Mouse (Mus musculus) hindbrain, embryonic 13.5 days (tissue): ENCODE measurements at regions not wholly inside any gene's neighbourhood (a gene's known extent, or its start where the extent isn't known, plus 50 kb on each side); places are given as distances from the start of the nearest gene placed in this dataset.

Experiments
- ATAC-seq: fragments of 200-750 bp; cut with Nextera tagmentation; 2 replicates; pipeline ENCODE4 v1.8.0; 2017; ENCODE audit warnings: moderate TSS enrichment; ENCODE audit not compliant: low FRiP score
- H3K27ac ChIP-seq: fragments of 300-500 bp; sonication (generic); 2 replicates; pipeline ENCODE4 v1.5.1; 2015; ENCODE audit warnings: inconsistent platforms, mild to moderate bottlenecking, moderate library complexity
- H3K27me3 ChIP-seq: fragments of 300-500 bp; sonication (generic); 2 replicates; pipeline ENCODE4 v1.6.1; 2015; ENCODE audit warnings: mild to moderate bottlenecking, inconsistent platforms
- H3K36me3 ChIP-seq: fragments of 300-500 bp; sonication (generic); 2 replicates; pipeline ENCODE4 v1.6.1; 2015; ENCODE audit warnings: mild to moderate bottlenecking, inconsistent platforms
- H3K4me1 ChIP-seq: fragments of 300-500 bp; sonication (generic); replicated peaks from 2 replicates; pipeline ENCODE4 v1.6.1; 2015; ENCODE audit warnings: inconsistent platforms
- H3K4me2 ChIP-seq: fragments of 300-500 bp; sonication (generic); 2 replicates; pipeline ENCODE4 v1.6.1; 2015; ENCODE audit warnings: inconsistent platforms, mild to moderate bottlenecking, moderate library complexity
- H3K4me3 ChIP-seq: fragments of 300-500 bp; sonication (generic); 2 replicates; pipeline ENCODE4 v1.5.1; 2015; ENCODE audit warnings: mild to moderate bottlenecking, inconsistent platforms
- H3K9ac ChIP-seq: fragments of 300-500 bp; sonication (generic); 2 replicates; pipeline ENCODE4 v1.6.1; 2015; ENCODE audit warnings: mild to moderate bottlenecking, inconsistent platforms
- H3K9me3 ChIP-seq: fragments of 300-500 bp; sonication (generic); 2 replicates; pipeline ENCODE4 v1.6.1; 2016; ENCODE audit warnings: inconsistent platforms
- WGBS: fragments of 180-500 bp; shearing (Covaris S2); methylation state at CpG from one replicate; pipeline ENCODE4 v1.1.7; 2015; 5-methylcytosine and 5-hydroxymethylcytosine counted together

- no peak for ATAC-seq
- H3K4me2 ChIP-seq, result no peak overlapping the region
- no peaks in the 10 kb centered on the region for H3K4me1 ChIP-seq
- no peaks in the 10 kb centered on the region for H3K27me3 ChIP-seq
- H3K4me3 ChIP-seq, result no peak overlapping the region
- H3K27ac ChIP-seq, result no peak overlapping the region
- no peak overlapping the region for H3K9ac ChIP-seq
- H3K36me3 ChIP-seq, result no peaks in the 10 kb centered on the region
- 90% methylated on average over 5 of the region's 5 CpGs for WGBS
- 0 out of 2 replicates have a peak, but pooled peaks cover 4% of the 10 kb centered on the region for H3K9me3 ChIP-seq
These were observed 184.8 kb downstream of the Prkcq start for GRCm38 (mm10) chr2:11356714-11357113.

GRCm38 (mm10) chr2:11355594-11355993, 183.7 kb downstream of the Prkcq start:
- Histone ChIP-seq H3K4me2 (no peak overlapping the region), H3K4me1 (no peaks in the 10 kb centered on the region), H3K36me3 (no peaks in the 10 kb centered on the region), H3K9me3 (0 out of 2 replicates have a peak, but pooled peaks cover 4% of the 10 kb centered on the region), H3K27ac (no peak overlapping the region), H3K4me3 (no peak overlapping the region), H3K9ac (no peak overlapping the region), H3K27me3 (no peaks in the 10 kb centered on the region)
- no peak for ATAC-seq
- 89% methylated on average over 5 of the region's 5 CpGs for WGBS
